Mouse (Mus musculus): ENCODE measurements around the gene 3830403N18Rik. TPM values are rescaled to one million over a fixed set of nuclear protein-coding genes. Genes with fewer than 3 reads are reported as not detected.
"Not testable (repeated sequence)": the region's sequence is repeated elsewhere in the genome, so short reads cannot be mapped to it uniquely, and the experiment has no call there.

The 3830403N18Rik gene
- total RNA-seq (2014; rRNA removed) = not detected in 2 replicates
- polyA plus RNA-seq (2015; fragmentation: Nextera tagmentation; extraction: Ambion mirVana) = 0.43 and 0.82 TPM in 2 replicates

DNA sequence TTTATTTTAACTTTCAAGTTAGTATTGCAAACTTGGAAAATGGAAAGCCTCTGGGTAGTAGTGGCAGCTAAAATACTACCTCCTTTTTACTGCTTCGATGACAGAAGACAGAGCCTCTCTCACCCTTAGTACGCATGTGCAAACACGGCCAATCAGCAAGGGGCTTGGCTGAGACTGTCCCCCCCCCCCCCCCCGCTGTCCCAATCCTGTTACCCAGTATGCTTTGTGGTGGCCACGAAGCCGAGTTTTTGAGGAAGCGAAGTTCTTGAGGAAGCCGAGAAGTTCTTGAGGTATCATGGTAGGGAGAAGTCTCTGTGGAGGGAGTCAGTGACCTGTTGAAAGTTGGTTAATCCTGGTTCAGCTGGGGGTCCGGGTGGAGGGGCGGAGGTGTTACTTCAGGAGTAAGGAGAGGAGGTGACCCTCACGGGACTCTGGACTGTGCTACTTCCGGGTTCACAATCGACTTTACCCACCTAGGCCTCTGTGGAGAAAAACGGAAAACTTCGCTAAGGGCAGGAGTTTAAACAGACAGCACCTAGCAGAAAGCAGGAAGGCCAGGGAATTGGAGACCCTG is at the start of gene 3830403N18Rik:
Gene 3830403N18Rik, plus strand, starts transcription at position 237 of the 574 bp plus-strand sequence.
- H3K4me2 ChIP-seq (ENCODE audit: low read depth, low read length); H3K9ac ChIP-seq (replicated peaks; ENCODE audit: low read length); H3K4me3 ChIP-seq (ENCODE audit: low read length); H3K36me3 ChIP-seq (ENCODE audit: insufficient read depth, low read length); H3K27ac ChIP-seq; H3K27me3 ChIP-seq (ENCODE audit: insufficient read depth, low read length); ATAC-seq; DNase-seq (ENCODE audit: low spot score); H3K4me1 ChIP-seq (ENCODE audit: insufficient read depth, low read length); H3K9me3 ChIP-seq (ENCODE audit: low read length): not testable (repeated sequence)
- 83% methylated on average over 12 of the region's 15 CpGs for WGBS

DNA sequence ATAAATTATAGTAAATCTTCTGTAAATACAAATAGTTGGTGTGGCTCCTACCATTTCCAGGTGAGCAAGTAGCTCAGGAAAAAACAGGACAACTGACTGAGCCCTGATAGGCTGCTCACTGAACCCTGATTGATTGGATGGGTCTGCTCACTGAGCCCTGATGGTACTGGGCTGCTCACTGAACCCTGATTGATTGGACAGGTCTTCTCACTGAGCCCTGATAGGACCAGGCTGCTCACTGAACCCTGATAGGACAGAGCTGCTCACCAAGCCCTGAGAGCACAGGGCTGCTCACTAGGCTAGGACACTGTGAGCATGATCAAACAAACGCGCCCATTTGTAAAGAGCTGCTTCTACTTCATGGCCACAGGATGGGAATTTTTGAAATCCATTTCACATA is 15.0 kb downstream of the 3830403N18Rik start:
- no peak for DNase-seq (ENCODE audit: low spot score)
- H3K4me1 ChIP-seq (ENCODE audit: insufficient read depth, low read length) = no peaks in the 10 kb centered on the region
- no peak overlapping the region for H3K9ac ChIP-seq (replicated peaks; ENCODE audit: low read length)
- H3K36me3 ChIP-seq (ENCODE audit: insufficient read depth, low read length) = no peaks in the 10 kb centered on the region
- 95% methylated on average over 2 of the region's 2 CpGs for WGBS
- no peak overlapping the region for H3K27ac ChIP-seq
- TF ChIP-seq CTCF (IDR thresholded peaks at IDR 0.05; ENCODE audit: low read depth) = no peak
- no peaks in the 10 kb centered on the region for H3K9me3 ChIP-seq (ENCODE audit: low read length)
- H3K4me3 ChIP-seq (ENCODE audit: low read length) = no peak overlapping the region
- no peak overlapping the region for H3K4me2 ChIP-seq (ENCODE audit: low read depth, low read length)
- peak; percentile 68; the same call in 1 of the 2 replicates for ATAC-seq
- no peaks in the 10 kb centered on the region for H3K27me3 ChIP-seq (ENCODE audit: insufficient read depth, low read length)

DNA sequence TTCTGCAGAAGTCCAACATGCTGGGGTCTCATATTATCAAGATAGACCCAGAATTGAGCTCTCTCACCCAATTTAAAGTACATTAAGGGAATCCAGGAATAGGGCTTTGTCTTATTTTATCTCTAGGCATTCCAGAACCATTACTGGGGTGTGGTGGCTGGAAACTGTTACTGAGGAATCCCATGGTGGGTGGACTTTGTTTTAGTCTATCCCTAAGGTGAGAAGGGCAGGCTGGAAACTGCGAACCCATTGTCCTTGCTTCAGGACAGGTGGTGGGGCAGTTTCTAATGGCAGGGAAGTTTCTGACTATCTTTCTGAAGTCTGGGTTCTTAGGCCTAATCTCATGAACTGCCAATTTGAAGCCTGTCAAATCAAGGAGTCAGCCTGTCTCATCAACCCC is 50.1 kb downstream of the 3830403N18Rik start:
- H3K4me2 ChIP-seq (ENCODE audit: low read depth, low read length); H3K36me3 ChIP-seq (ENCODE audit: insufficient read depth, low read length); H3K9ac ChIP-seq (replicated peaks; ENCODE audit: low read length); DNase-seq (ENCODE audit: low spot score); H3K4me3 ChIP-seq (ENCODE audit: low read length); H3K9me3 ChIP-seq (ENCODE audit: low read length); ATAC-seq; H3K27ac ChIP-seq; H3K4me1 ChIP-seq (ENCODE audit: insufficient read depth, low read length); H3K27me3 ChIP-seq (ENCODE audit: insufficient read depth, low read length): not testable (repeated sequence)
- WGBS = no CpG with 5 or more reads among the region's 1 CpGs

Other genes with a start within 250 kb of the 3830403N18Rik start
- not detected in 2 replicates for gene Gm773, start 76.3 kb downstream of the 3830403N18Rik start, total RNA-seq (2014; rRNA removed)
- gene Gm773, start 76.3 kb downstream of the 3830403N18Rik start, polyA plus RNA-seq (2015; fragmentation: Nextera tagmentation; extraction: Ambion mirVana) = not detected in 2 replicates
- 4.4 and 5.5 TPM in 2 replicates for gene Zfp449, start 209.8 kb downstream of the 3830403N18Rik start, total RNA-seq (2014; rRNA removed)
- 2.8 and 3.1 TPM in 2 replicates for gene Zfp449, start 209.8 kb downstream of the 3830403N18Rik start, polyA plus RNA-seq (2015; fragmentation: Nextera tagmentation; extraction: Ambion mirVana)
- gene Smim10l2a, start 238.0 kb downstream of the 3830403N18Rik start, total RNA-seq (2014; rRNA removed) = 68.7 and 74.6 TPM in 2 replicates
- gene Smim10l2a, start 238.0 kb downstream of the 3830403N18Rik start, polyA plus RNA-seq (2015; fragmentation: Nextera tagmentation; extraction: Ambion mirVana) = 53.8 and 55.9 TPM in 2 replicates

All from hindbrain, postnatal 0 days (tissue).